ENCODE assay signal across 17 mouse cellular contexts in genomic region chr12:56918145-56918544, GRCm38 (mm10).
"Had no signal": no experiment of that assay in that cellular context is flagged by ENCODE, and none has a peak within 500 bp of the region (broad histone marks: within the 10 kb centered on the region; RNA-seq: fewer than 3 reads in every experiment).

No protein-coding gene starts in this region.

- H3K36me3 ChIP-seq: midbrain, embryonic 10.5 days; midbrain, embryonic 12.5 days; neural tube, embryonic 13.5 days; neural tube, embryonic 15.5 days; stomach, embryonic 15.5 days had no signal

- H3K27ac ChIP-seq: midbrain, embryonic 10.5 days; midbrain, embryonic 12.5 days; neural tube, embryonic 13.5 days; neural tube, embryonic 15.5 days; stomach, embryonic 15.5 days; stomach, postnatal 0 days had no signal

- H3K9ac ChIP-seq: lung, embryonic 14.5 days; midbrain, embryonic 12.5 days; neural tube, embryonic 13.5 days; neural tube, embryonic 15.5 days; stomach, embryonic 15.5 days had no signal

- H3K9me3 ChIP-seq: midbrain, embryonic 10.5 days; midbrain, embryonic 12.5 days; neural tube, embryonic 13.5 days; neural tube, embryonic 15.5 days; stomach, embryonic 15.5 days had no signal

- H3K27me3 ChIP-seq: midbrain, embryonic 12.5 days; neural tube, embryonic 13.5 days; neural tube, embryonic 15.5 days; stomach, embryonic 15.5 days had no signal

- ATAC-seq: midbrain, embryonic 16.5 days had no signal

- H3K4me2 ChIP-seq: lung, embryonic 14.5 days; midbrain, embryonic 12.5 days; neural tube, embryonic 13.5 days; neural tube, embryonic 15.5 days; stomach, embryonic 15.5 days had no signal

- DNase-seq: lung, adult 18-20 months; lung, embryonic 14.5 days; lung, postnatal 10 days; lung, postnatal 4 days; midbrain, embryonic 14.5 days; retina, postnatal 1 day; right cerebral cortex, postnatal 14 days; thymus, postnatal 14 days; thymus, postnatal 36 days had no signal

- H3K4me1 ChIP-seq: midbrain, embryonic 10.5 days; midbrain, embryonic 12.5 days; neural tube, embryonic 13.5 days; neural tube, embryonic 15.5 days; stomach, embryonic 15.5 days had no signal

- H3K4me3 ChIP-seq: midbrain, embryonic 10.5 days; midbrain, embryonic 12.5 days; myocyte; neural tube, embryonic 13.5 days; neural tube, embryonic 15.5 days; stomach, embryonic 15.5 days had no signal
